Mouse (Mus musculus): ENCODE data around the gene Mrpl47. TPM values are rescaled to one million over a fixed set of nuclear protein-coding genes. Genes with fewer than 3 reads are reported as not detected.
A peak's percentile ranks its signal among the peaks of the same experiment; 100 is the strongest.
"Not testable (repeated sequence)": the region's sequence is repeated elsewhere in the genome, so short reads cannot be mapped to it uniquely, and the experiment has no call there.

Mrpl47 gene
- total and polyA plus RNA-seq, 2 experiments from 2014 or later: 19.1 to 30.3 TPM

GRCm38 (mm10) chr3:32708052-32708367, 29.4 kb downstream of the Mrpl47 start:
- Histone ChIP-seq H3K9ac (0 out of 2 replicates have a peak overlapping the region, but pooled peaks have one; percentile 83), H3K27me3 (ENCODE audit: insufficient read depth, low read length) (no peaks in the 10 kb centered on the region), H3K27ac (ENCODE audit: low read depth, low read length) (peak overlapping the region; percentile 83; the same call in 1 of the 2 replicates), H3K9me3 (ENCODE audit: low read length) (no peaks in the 10 kb centered on the region), H3K4me1 (ENCODE audit: insufficient read depth) (peaks cover 4% of the 10 kb centered on the region; the same call in 1 of the 2 replicates), H3K36me3 (ENCODE audit: insufficient read depth) (peaks cover 14% of the 10 kb centered on the region), H3K4me3 (ENCODE audit: low read depth, low read length) (peak overlapping the region; percentile 71), H3K4me2 (ENCODE audit: low read depth) (peak overlapping the region; percentile 84)
- TF ChIP-seq CTCF (IDR thresholded peaks at IDR 0.05; ENCODE audit: low read depth): no peak
- ATAC-seq (no peak), DNase-seq (no peak)
- under 1% methylated on average over 4 of the region's 4 CpGs for WGBS

GRCm38 (mm10) chr3:32705647-32706348, 31.6 kb downstream of the Mrpl47 start, which contains the start of gene Actl6a:
TSS of gene Actl6a (plus strand) at chr3:32706298.
- not testable (repeated sequence) for H3K4me1 ChIP-seq (ENCODE audit: insufficient read depth); DNase-seq; H3K9ac ChIP-seq; H3K27ac ChIP-seq (ENCODE audit: low read depth, low read length); H3K27me3 ChIP-seq (ENCODE audit: insufficient read depth, low read length); ATAC-seq; H3K4me3 ChIP-seq (ENCODE audit: low read depth, low read length); H3K4me2 ChIP-seq (ENCODE audit: low read depth); H3K9me3 ChIP-seq (ENCODE audit: low read length); H3K36me3 ChIP-seq (ENCODE audit: insufficient read depth)
- WGBS: 82% methylated on average over 9 of the region's 9 CpGs

GRCm38 (mm10) chr3:32704632-32705031, 32.8 kb downstream of the Mrpl47 start:
- not testable (repeated sequence) for H3K27me3 ChIP-seq (ENCODE audit: insufficient read depth, low read length); DNase-seq; H3K9ac ChIP-seq; H3K9me3 ChIP-seq (ENCODE audit: low read length); ATAC-seq; H3K4me2 ChIP-seq (ENCODE audit: low read depth); H3K36me3 ChIP-seq (ENCODE audit: insufficient read depth); H3K27ac ChIP-seq (ENCODE audit: low read depth, low read length); H3K4me1 ChIP-seq (ENCODE audit: insufficient read depth); H3K4me3 ChIP-seq (ENCODE audit: low read depth, low read length)
- 89% methylated on average over 10 of the region's 10 CpGs for WGBS

GRCm38 (mm10) chr3:32704021-32704420, 33.4 kb downstream of the Mrpl47 start:
- not testable (repeated sequence) for H3K27me3 ChIP-seq (ENCODE audit: insufficient read depth, low read length); ATAC-seq; H3K36me3 ChIP-seq (ENCODE audit: insufficient read depth); H3K4me1 ChIP-seq (ENCODE audit: insufficient read depth); H3K27ac ChIP-seq (ENCODE audit: low read depth, low read length); H3K9me3 ChIP-seq (ENCODE audit: low read length); DNase-seq; H3K4me3 ChIP-seq (ENCODE audit: low read depth, low read length); H3K9ac ChIP-seq; H3K4me2 ChIP-seq (ENCODE audit: low read depth)
- WGBS: 92% methylated on average over 6 of the region's 6 CpGs

- peak; percentile 92 for ATAC-seq
- WGBS: 29% methylated on average over 7 of the region's 7 CpGs
- peak; percentile 94 for DNase-seq
These were observed 39.1 kb downstream of the Mrpl47 start for GRCm38 (mm10) chr3:32698228-32698863.

GRCm38 (mm10) chr3:32695583-32695980, 41.8 kb downstream of the Mrpl47 start:
- no peaks in the 10 kb centered on the region for H3K9me3 ChIP-seq (ENCODE audit: low read length)
- no peak overlapping the region for H3K4me3 ChIP-seq (ENCODE audit: low read depth, low read length)
- H3K9ac ChIP-seq: no peak overlapping the region
- H3K4me2 ChIP-seq (ENCODE audit: low read depth): no peak overlapping the region
- no peaks in the 10 kb centered on the region for H3K4me1 ChIP-seq (ENCODE audit: insufficient read depth)
- H3K27ac ChIP-seq (ENCODE audit: low read depth, low read length): no peak overlapping the region
- 80% methylated on average over 4 of the region's 4 CpGs for WGBS
- no peak for ATAC-seq
- TF ChIP-seq CTCF (IDR thresholded peaks at IDR 0.05; ENCODE audit: low read depth): no peak
- no peaks in the 10 kb centered on the region for H3K27me3 ChIP-seq (ENCODE audit: insufficient read depth, low read length)
- no peaks in the 10 kb centered on the region for H3K36me3 ChIP-seq (ENCODE audit: insufficient read depth)
- no peak for DNase-seq

More at GRCm38 (mm10) chr3:32698228-32698863, 39.1 kb downstream of the Mrpl47 start:
- Histone ChIP-seq H3K9me3 (ENCODE audit: low read length) (no peaks in the 10 kb centered on the region), H3K9ac (no peak overlapping the region), H3K36me3 (ENCODE audit: insufficient read depth) (no peaks in the 10 kb centered on the region), H3K27me3 (ENCODE audit: insufficient read depth, low read length) (no peaks in the 10 kb centered on the region), H3K4me3 (ENCODE audit: low read depth, low read length) (no peak overlapping the region), H3K4me1 (ENCODE audit: insufficient read depth) (no peaks in the 10 kb centered on the region), H3K27ac (ENCODE audit: low read depth, low read length) (no peak overlapping the region), H3K4me2 (ENCODE audit: low read depth) (no peak overlapping the region)
- peak; percentile 93 for TF ChIP-seq CTCF (IDR thresholded peaks at IDR 0.05; ENCODE audit: low read depth)

- Histone ChIP-seq H3K27me3 (ENCODE audit: insufficient read depth, low read length) (no peaks in the 10 kb centered on the region), H3K4me3 (ENCODE audit: low read depth, low read length) (no peak overlapping the region), H3K9me3 (ENCODE audit: low read length) (no peaks in the 10 kb centered on the region), H3K4me1 (ENCODE audit: insufficient read depth) (no peaks in the 10 kb centered on the region), H3K27ac (ENCODE audit: low read depth, low read length) (no peak overlapping the region), H3K9ac (no peak overlapping the region), H3K4me2 (ENCODE audit: low read depth) (no peak overlapping the region), H3K36me3 (ENCODE audit: insufficient read depth) (no peaks in the 10 kb centered on the region)
- ATAC-seq (no peak), DNase-seq (no peak)
- 0 out of 2 replicates have a peak, but pooled peaks have one; percentile 5 for TF ChIP-seq CTCF (IDR thresholded peaks at IDR 0.05; ENCODE audit: low read depth)
- WGBS: 84% methylated on average over 12 of the region's 12 CpGs
These were observed 42.4 kb downstream of the Mrpl47 start for GRCm38 (mm10) chr3:32694737-32695582.

All from forebrain, postnatal 0 days (tissue).